Mouse (Mus musculus): Measurements from ENCODE around the gene Sars2. TPM values are rescaled to one million over a fixed set of nuclear protein-coding genes. Genes with fewer than 3 reads are reported as not detected.

Gene Sars2
- polyA plus RNA-seq, 1 experiment from 2014 or later, result 32.4 TPM

DNA sequence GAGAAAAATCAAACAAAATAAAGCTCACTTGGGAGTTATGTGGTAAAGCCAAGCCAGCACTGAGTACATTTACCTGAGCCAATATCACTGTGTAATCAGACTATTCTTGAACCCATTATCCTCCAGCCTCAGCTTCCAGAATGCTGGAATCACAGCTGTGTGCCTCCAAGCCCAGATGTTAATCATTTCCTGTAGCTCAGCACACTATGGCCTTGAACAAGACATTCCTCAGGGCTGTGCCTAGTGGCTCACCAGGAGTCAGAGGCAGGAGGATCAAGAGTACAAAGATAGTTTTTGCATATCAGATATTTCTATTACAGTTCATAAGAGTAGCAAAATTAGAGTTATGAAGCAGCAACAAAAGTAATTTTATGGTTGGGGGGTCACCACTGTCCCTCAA lies 49.9 kb downstream of the Sars2 start:
- Histone ChIP-seq H3K4me2 (ENCODE audit: low read depth) (no peak overlapping the region), H3K4me3 (ENCODE audit: low read depth, low read length) (no peak overlapping the region), H3K9ac (ENCODE audit: low read length) (no peak overlapping the region), H3K4me1 (ENCODE audit: control insufficient read depth, insufficient read depth, low read length) (no peaks in the 10 kb centered on the region), H3K27ac (ENCODE audit: low read depth, low read length) (no peak overlapping the region), H3K9me3 (ENCODE audit: control insufficient read depth, low read length) (no peaks in the 10 kb centered on the region), H3K36me3 (ENCODE audit: control insufficient read depth, insufficient read depth, low read length) (no peaks in the 10 kb centered on the region), H3K27me3 (ENCODE audit: control insufficient read depth, insufficient read depth, low read length) (no peaks in the 10 kb centered on the region)
- ATAC-seq (ENCODE audit: insufficient read depth, low FRiP score, low TSS enrichment) (no peak), DNase-seq (ENCODE audit: low spot score) (no peak)

DNA sequence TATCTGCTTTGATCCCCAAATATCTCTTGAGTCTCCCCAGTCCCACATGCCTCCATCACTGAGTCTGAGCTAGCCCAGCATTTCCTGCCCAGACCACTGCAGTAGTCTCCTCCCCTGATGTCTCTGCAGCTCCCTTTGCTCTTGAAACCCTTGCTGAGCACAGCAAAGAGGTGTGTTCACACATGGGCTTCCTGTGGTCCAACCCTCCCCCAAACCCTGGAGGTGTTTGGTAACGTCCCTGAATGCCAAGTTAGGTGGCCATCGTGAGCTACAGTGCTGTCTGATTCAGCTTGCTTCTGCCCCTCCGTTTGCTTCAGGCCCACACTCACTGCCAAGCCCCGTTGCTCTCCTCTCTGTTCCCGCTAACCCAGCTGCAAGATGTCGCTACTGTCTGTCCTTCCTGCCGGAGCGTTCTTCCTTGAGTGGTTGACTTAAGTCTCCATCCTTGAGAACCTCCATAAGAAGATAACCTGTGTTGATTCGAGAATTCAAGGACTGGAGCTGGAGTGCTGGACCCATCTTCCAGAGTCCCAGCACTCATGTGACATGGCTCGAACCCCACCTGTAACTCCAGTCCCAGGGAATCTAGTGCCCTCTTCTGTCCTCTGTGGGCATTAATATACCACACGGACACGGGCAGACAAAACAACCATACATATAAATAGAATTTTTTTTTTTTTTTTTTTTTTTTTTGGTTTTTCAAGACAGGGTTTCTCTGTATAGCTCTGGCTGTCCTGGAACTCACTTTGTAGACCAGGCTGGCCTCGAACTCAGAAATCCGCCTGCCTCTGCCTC lies 50.8 kb downstream of the Sars2 start:
- ATAC-seq (ENCODE audit: insufficient read depth, low FRiP score, low TSS enrichment) (no peak), DNase-seq (ENCODE audit: low spot score) (no peak)
- H3K36me3 ChIP-seq (ENCODE audit: control insufficient read depth, insufficient read depth, low read length), result no peaks in the 10 kb centered on the region
- no peak overlapping the region for H3K9ac ChIP-seq (ENCODE audit: low read length)
- H3K4me1 ChIP-seq (ENCODE audit: control insufficient read depth, insufficient read depth, low read length), result no peaks in the 10 kb centered on the region
- H3K4me2 ChIP-seq (ENCODE audit: low read depth), result no peak overlapping the region
- no peak overlapping the region for H3K4me3 ChIP-seq (ENCODE audit: low read depth, low read length)
- H3K27me3 ChIP-seq (ENCODE audit: control insufficient read depth, insufficient read depth, low read length), result no peaks in the 10 kb centered on the region
- 82% methylated on average over 12 of the region's 14 CpGs for WGBS
- H3K27ac ChIP-seq (ENCODE audit: low read depth, low read length), result no peak overlapping the region
- H3K9me3 ChIP-seq (ENCODE audit: control insufficient read depth, low read length), result no peaks in the 10 kb centered on the region

DNA sequence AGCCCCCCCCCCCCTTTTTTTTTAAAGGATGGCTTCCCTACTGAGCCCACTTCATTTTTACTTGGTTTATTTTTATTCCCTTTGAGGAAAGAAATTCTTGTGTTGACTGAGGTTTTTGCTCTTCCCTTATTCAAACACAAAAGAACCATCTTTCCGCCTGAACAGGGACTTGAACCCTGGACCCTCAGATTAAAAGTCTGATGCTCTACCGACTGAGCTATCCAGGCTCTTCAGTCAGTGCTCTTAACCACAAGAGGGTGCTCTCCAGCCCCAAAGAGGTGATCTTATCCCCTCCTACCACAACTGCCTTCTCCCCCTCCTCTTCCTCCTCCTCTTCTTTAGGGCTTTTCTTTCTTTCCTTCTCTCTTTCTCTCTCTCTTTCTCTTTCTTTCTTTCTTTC lies 52.0 kb downstream of the Sars2 start:
- DNase-seq (ENCODE audit: low spot score) (no peak), ATAC-seq (ENCODE audit: insufficient read depth, low FRiP score, low TSS enrichment) (no peak)
- no peaks in the 10 kb centered on the region for H3K27me3 ChIP-seq (ENCODE audit: control insufficient read depth, insufficient read depth, low read length)
- H3K9me3 ChIP-seq (ENCODE audit: control insufficient read depth, low read length), result no peaks in the 10 kb centered on the region
- 37% methylated on average over 2 of the region's 2 CpGs for WGBS
- H3K27ac ChIP-seq (ENCODE audit: low read depth, low read length), result no peak overlapping the region
- no peaks in the 10 kb centered on the region for H3K36me3 ChIP-seq (ENCODE audit: control insufficient read depth, insufficient read depth, low read length)
- H3K4me2 ChIP-seq (ENCODE audit: low read depth), result no peak overlapping the region
- no peak overlapping the region for H3K4me3 ChIP-seq (ENCODE audit: low read depth, low read length)
- H3K4me1 ChIP-seq (ENCODE audit: control insufficient read depth, insufficient read depth, low read length), result no peaks in the 10 kb centered on the region
- no peak overlapping the region for H3K9ac ChIP-seq (ENCODE audit: low read length)

DNA sequence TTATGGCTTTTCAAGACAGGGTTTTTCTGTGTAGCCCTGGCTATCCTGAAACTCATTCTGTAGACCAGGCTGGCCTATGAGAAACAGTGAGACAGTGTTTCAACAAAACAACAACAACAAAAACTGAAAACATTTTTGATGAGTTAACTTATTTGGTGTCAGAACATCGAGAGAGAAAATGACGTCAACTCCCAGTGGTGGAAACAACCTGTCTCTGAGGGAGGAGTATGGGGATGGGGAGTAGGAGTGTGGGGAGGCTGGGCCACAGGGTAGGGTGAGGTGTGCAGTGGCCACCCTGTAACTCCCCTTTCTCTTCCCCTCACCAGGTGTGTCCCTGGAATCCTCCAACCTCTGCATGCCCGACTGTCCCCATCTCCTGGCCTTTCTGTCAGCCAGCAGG lies 52.7 kb downstream of the Sars2 start:
- Histone ChIP-seq H3K4me1 (ENCODE audit: control insufficient read depth, insufficient read depth, low read length) (no peaks in the 10 kb centered on the region), H3K4me3 (ENCODE audit: low read depth, low read length) (no peak overlapping the region), H3K9me3 (ENCODE audit: control insufficient read depth, low read length) (no peaks in the 10 kb centered on the region), H3K36me3 (ENCODE audit: control insufficient read depth, insufficient read depth, low read length) (no peaks in the 10 kb centered on the region), H3K9ac (ENCODE audit: low read length) (no peak overlapping the region), H3K4me2 (ENCODE audit: low read depth) (no peak overlapping the region), H3K27me3 (ENCODE audit: control insufficient read depth, insufficient read depth, low read length) (no peaks in the 10 kb centered on the region), H3K27ac (ENCODE audit: low read depth, low read length) (no peak overlapping the region)
- WGBS, result 85% methylated on average over 3 of the region's 3 CpGs
- no peak for ATAC-seq (ENCODE audit: insufficient read depth, low FRiP score, low TSS enrichment)
- DNase-seq (ENCODE audit: low spot score), result no peak

DNA sequence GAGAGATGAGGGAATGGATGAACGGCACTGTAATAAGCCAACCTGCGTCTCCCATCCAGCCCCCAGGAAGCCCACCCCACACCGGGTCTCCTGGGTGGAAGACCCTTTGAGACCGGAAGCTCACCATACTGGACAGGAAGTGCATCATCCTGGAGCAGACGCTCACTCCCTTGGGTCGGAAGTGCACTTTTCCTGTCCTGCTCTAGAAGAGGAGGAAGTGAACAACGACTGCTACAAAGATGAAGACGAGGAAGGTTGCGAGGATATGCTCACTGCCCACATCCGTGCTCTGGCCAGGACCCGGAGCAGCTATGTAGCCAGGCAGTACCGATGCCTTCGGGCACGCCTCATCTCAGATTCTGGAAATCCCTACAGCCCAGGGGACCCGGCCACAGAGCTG lies 54.0 kb downstream of the Sars2 start:
- no peak overlapping the region for H3K4me3 ChIP-seq (ENCODE audit: low read depth, low read length)
- no peak for ATAC-seq (ENCODE audit: insufficient read depth, low FRiP score, low TSS enrichment)
- 80% methylated on average over 15 of the region's 15 CpGs for WGBS

DNA sequence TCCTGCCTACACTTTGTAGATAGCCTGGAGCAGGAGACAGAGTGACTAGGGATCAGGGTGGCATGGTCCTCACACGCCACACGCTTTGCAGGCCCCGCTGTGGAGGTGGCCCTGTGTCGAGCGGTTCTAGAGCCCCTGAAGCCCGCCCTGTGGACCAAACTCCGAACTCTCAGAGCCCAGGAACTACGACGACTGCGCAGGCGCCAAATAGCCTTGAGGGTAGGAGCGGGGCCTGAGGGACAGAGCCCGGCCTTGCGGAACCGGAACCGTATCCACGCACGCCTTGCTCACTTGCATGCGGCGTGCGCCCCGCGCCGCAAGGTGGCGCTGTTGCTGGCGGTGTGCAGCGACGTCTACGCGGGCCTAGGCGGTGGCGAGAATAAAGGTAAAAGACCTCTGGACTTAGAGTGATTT lies 54.8 kb downstream of the Sars2 start:
- ATAC-seq (ENCODE audit: insufficient read depth, low FRiP score, low TSS enrichment) (peak; percentile 50; the same call in 1 of the 2 replicates), DNase-seq (ENCODE audit: low spot score) (peak; percentile 79)
- H3K27ac ChIP-seq (ENCODE audit: low read depth, low read length), result no peak overlapping the region
- H3K36me3 ChIP-seq (ENCODE audit: control insufficient read depth, insufficient read depth, low read length), result no peaks in the 10 kb centered on the region
- no peaks in the 10 kb centered on the region for H3K27me3 ChIP-seq (ENCODE audit: control insufficient read depth, insufficient read depth, low read length)
- WGBS, result 14% methylated on average over 32 of the region's 32 CpGs
- H3K4me1 ChIP-seq (ENCODE audit: control insufficient read depth, insufficient read depth, low read length), result no peaks in the 10 kb centered on the region
- peak overlapping the region; percentile 40 for H3K9ac ChIP-seq (ENCODE audit: low read length)
- H3K4me2 ChIP-seq (ENCODE audit: low read depth), result peak overlapping the region; percentile 38
- no peaks in the 10 kb centered on the region for H3K9me3 ChIP-seq (ENCODE audit: control insufficient read depth, low read length)
- H3K4me3 ChIP-seq (ENCODE audit: low read depth, low read length), result 0 out of 2 replicates have a peak overlapping the region, but pooled peaks have one; percentile 6

More for the DNA sequence above, 54.0 kb downstream of the Sars2 start:
- Histone ChIP-seq H3K9me3 (ENCODE audit: control insufficient read depth, low read length) (no peaks in the 10 kb centered on the region), H3K4me1 (ENCODE audit: control insufficient read depth, insufficient read depth, low read length) (no peaks in the 10 kb centered on the region), H3K27ac (ENCODE audit: low read depth, low read length) (no peak overlapping the region), H3K27me3 (ENCODE audit: control insufficient read depth, insufficient read depth, low read length) (no peaks in the 10 kb centered on the region), H3K36me3 (ENCODE audit: control insufficient read depth, insufficient read depth, low read length) (no peaks in the 10 kb centered on the region), H3K9ac (ENCODE audit: low read length) (no peak overlapping the region), H3K4me2 (ENCODE audit: low read depth) (no peak overlapping the region)
- DNase-seq (ENCODE audit: low spot score), result no peak

DNA sequence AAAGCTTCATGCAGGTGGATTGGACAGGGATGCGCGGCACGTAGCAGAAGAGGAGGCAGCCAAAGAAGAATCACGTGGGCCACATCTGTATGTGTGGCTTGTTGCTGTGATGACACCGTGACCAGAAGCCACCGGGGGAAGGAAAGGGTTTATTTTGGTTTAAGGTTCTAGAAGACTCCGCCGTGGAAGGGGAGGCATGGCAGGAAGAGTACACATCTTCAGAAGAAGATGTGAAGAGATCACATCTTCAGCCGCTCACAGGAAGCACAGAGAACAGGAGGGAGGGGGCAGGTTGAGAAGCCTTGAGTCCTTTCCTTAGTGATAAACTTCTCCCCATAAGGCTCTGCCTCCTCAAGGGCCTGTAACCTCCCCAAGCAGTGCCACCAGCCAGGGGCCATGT lies 58.2 kb downstream of the Sars2 start:
- H3K36me3 ChIP-seq (ENCODE audit: control insufficient read depth, insufficient read depth, low read length), result no peaks in the 10 kb centered on the region
- H3K9me3 ChIP-seq (ENCODE audit: control insufficient read depth, low read length), result no peaks in the 10 kb centered on the region
- 94% methylated on average over 9 of the region's 9 CpGs for WGBS
- H3K27ac ChIP-seq (ENCODE audit: low read depth, low read length), result no peak overlapping the region
- no peak overlapping the region for H3K9ac ChIP-seq (ENCODE audit: low read length)
- peaks cover 17% of the 10 kb centered on the region for H3K4me1 ChIP-seq (ENCODE audit: control insufficient read depth, insufficient read depth, low read length)
- DNase-seq (ENCODE audit: low spot score), result no peak
- ATAC-seq (ENCODE audit: insufficient read depth, low FRiP score, low TSS enrichment), result no peak
- H3K4me3 ChIP-seq (ENCODE audit: low read depth, low read length), result no peak overlapping the region
- no peak overlapping the region for H3K4me2 ChIP-seq (ENCODE audit: low read depth)
- H3K27me3 ChIP-seq (ENCODE audit: control insufficient read depth, insufficient read depth, low read length), result no peaks in the 10 kb centered on the region

DNA sequence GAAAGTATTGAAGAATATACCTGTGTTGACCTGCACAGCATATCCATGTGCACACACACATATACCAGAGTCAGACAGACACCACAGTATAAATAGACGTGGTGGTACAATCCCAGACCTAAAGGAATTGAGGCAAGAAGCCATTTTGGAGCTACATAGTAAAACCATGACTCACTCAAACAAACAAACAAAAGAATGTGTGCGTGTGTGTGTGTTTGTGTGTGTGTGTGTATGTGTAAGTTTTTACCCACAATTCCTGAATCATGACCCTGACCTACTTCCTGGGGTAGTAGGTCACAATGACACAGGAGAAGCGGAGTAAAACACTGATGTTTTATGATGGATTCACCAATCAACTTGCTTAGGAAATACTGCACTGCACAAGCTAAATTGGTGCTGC lies 59.7 kb downstream of the Sars2 start:
- ATAC-seq (ENCODE audit: insufficient read depth, low FRiP score, low TSS enrichment) (no peak), DNase-seq (ENCODE audit: low spot score) (no peak)
- no peak overlapping the region for H3K4me2 ChIP-seq (ENCODE audit: low read depth)
- no peak overlapping the region for H3K9ac ChIP-seq (ENCODE audit: low read length)
- peaks cover 17% of the 10 kb centered on the region for H3K4me1 ChIP-seq (ENCODE audit: control insufficient read depth, insufficient read depth, low read length)
- H3K9me3 ChIP-seq (ENCODE audit: control insufficient read depth, low read length), result no peaks in the 10 kb centered on the region
- no peak overlapping the region for H3K4me3 ChIP-seq (ENCODE audit: low read depth, low read length)
- H3K27ac ChIP-seq (ENCODE audit: low read depth, low read length), result no peak overlapping the region
- no peaks in the 10 kb centered on the region for H3K36me3 ChIP-seq (ENCODE audit: control insufficient read depth, insufficient read depth, low read length)
- H3K27me3 ChIP-seq (ENCODE audit: control insufficient read depth, insufficient read depth, low read length), result no peaks in the 10 kb centered on the region
- WGBS, result 80% methylated on average over 3 of the region's 3 CpGs
